Mouse (Mus musculus): ENCODE results near the gene Rasgrf1. TPM values are rescaled to one million over a fixed set of nuclear protein-coding genes. Genes with fewer than 3 reads are reported as not detected.

Rasgrf1 gene
- 0.71 and 0.90 TPM in 2 replicates for polyA plus RNA-seq (2012; rRNA removed)

DNA sequence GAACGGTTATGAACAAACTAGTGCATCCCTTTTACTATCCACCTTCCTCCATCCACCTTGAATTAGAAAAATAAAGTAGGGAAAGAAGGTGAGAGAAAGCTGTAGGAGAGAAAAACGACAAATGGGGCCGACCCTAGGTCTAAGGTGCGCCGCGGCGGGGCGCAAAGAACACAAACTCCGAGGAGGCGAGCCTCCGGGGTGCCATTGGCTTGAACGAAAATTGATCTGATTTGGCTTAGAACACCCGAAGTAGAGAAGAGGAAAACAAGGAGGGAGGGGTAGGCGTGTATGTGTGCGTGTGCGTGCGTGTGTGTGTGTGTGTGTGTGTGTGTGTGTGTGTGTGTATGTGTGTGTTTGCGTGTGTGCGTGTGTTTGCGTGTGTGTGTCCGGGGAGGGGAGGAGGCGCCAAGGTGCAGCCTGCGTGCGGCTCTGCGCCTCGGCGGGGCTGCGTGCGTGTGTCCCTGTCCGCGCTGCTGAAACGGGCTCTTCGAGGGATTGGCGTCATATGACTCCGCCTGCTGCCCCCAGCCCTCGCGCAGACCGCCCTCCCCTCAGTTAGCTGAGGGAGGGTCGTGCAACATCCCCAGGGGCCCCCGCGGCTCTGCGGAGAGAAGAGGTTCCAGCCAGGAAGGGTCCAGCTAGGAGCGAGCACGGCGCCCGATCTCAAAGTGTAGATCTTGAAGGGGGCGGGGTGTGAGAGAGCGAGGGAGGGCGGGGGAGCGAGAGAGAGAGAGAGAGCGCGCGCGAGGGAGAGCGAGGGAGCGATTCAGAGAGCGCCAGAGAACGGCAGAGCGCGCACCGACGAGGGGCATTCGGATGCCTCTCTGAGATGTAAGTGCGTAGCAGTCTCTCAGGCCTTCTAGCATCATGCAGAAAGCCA, at the start of gene Rasgrf1:
Gene Rasgrf1 (plus strand): TSS at position 778 of the 880 bp plus-strand sequence.
- Histone ChIP-seq H3K4me1 (ENCODE audit: control insufficient read depth, insufficient read depth, low read length) (peaks cover 3% of the 10 kb centered on the region), H3K4me3 (replicated peaks; ENCODE audit: extremely low read depth, low read depth, low read length) (peak within 1 kb of the TSS; percentile 28)
- peak; percentile 19 for DNase-seq
- no peak for TF ChIP-seq CTCF (IDR thresholded peaks at IDR 0.05; ENCODE audit: insufficient read depth, low read length)
- no peak for TF ChIP-seq POLR2A (IDR thresholded peaks at IDR 0.05; ENCODE audit: borderline replicate concordance, extremely low read depth, low read depth, low read length)
- 1% methylated on average over 64 of the region's 64 CpGs for WGBS

DNA sequence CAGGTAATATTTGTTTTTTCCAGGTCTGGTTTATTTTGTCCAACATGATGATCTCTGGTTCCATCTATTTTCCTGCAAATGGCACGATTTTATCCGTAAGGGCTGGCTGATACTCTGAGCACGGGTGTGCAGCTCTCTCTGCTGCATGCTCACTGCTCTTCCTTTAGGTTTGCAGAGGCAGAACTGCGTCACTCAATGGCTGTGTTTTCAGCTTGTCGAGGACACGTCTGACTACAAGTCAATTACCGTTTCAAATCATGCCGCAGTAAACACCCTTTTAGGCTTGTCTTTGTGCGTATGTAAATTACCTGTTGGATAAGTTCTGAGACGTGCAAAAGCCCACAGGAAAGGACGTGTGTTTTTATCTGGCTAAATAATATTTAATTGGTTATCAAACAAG, 49.6 kb upstream of the Rasgrf1 start:
- TF ChIP-seq CTCF (IDR thresholded peaks at IDR 0.05; ENCODE audit: insufficient read depth, low read length) (no peak), POLR2A (IDR thresholded peaks at IDR 0.05; ENCODE audit: borderline replicate concordance, extremely low read depth, low read depth, low read length) (no peak)
- H3K4me3 ChIP-seq (replicated peaks; ENCODE audit: extremely low read depth, low read depth, low read length) = no peak overlapping the region
- no peaks in the 10 kb centered on the region for H3K4me1 ChIP-seq (ENCODE audit: control insufficient read depth, insufficient read depth, low read length)
- WGBS = 70% methylated on average over 11 of the region's 11 CpGs
- no peak for DNase-seq

GRCm38 (mm10) chr9:89860584-89860983, 49.1 kb upstream of the Rasgrf1 start:
- DNase-seq = no peak
- no peak for TF ChIP-seq POLR2A (IDR thresholded peaks at IDR 0.05; ENCODE audit: borderline replicate concordance, extremely low read depth, low read depth, low read length)
- no peak for TF ChIP-seq CTCF (IDR thresholded peaks at IDR 0.05; ENCODE audit: insufficient read depth, low read length)
- no peak overlapping the region for H3K4me3 ChIP-seq (replicated peaks; ENCODE audit: extremely low read depth, low read depth, low read length)
- 62% methylated on average over 6 of the region's 6 CpGs for WGBS
- no peaks in the 10 kb centered on the region for H3K4me1 ChIP-seq (ENCODE audit: control insufficient read depth, insufficient read depth, low read length)

DNA sequence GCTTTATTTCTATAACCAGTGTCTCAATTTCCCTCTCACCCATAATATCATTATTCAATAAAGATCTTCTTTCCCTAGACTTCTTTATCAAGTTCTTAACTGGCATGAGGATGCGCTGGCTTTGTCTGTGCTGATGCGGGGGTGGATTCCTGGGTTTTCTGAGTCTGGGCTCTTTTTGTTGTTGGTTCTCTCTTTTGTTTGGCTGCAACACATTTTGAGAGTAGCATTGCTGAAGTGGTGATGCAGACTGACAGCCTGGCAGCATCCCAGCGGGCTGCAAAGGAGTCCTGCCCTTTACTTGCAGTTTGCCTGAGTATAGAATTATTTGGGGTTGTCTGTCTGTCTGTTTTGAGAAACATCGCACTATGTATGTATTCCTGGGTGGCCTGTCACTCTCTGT, 42.6 kb upstream of the Rasgrf1 start:
- WGBS = 57% methylated on average over 4 of the region's 4 CpGs
- TF ChIP-seq CTCF (IDR thresholded peaks at IDR 0.05; ENCODE audit: insufficient read depth, low read length) = no peak
- no peak for TF ChIP-seq POLR2A (IDR thresholded peaks at IDR 0.05; ENCODE audit: borderline replicate concordance, extremely low read depth, low read depth, low read length)

GRCm38 (mm10) chr9:89868093-89868729, 41.5 kb upstream of the Rasgrf1 start:
- 15% methylated on average over 16 of the region's 16 CpGs for WGBS
- no peak for TF ChIP-seq POLR2A (IDR thresholded peaks at IDR 0.05; ENCODE audit: borderline replicate concordance, extremely low read depth, low read depth, low read length)
- no peak for TF ChIP-seq CTCF (IDR thresholded peaks at IDR 0.05; ENCODE audit: insufficient read depth, low read length)
- no peaks in the 10 kb centered on the region for H3K4me1 ChIP-seq (ENCODE audit: control insufficient read depth, insufficient read depth, low read length)
- no peak overlapping the region for H3K4me3 ChIP-seq (replicated peaks; ENCODE audit: extremely low read depth, low read depth, low read length)
- DNase-seq = peak; percentile 16

More for the DNA sequence above, 42.6 kb upstream of the Rasgrf1 start:
- Histone ChIP-seq H3K4me1 (ENCODE audit: control insufficient read depth, insufficient read depth, low read length) (no peaks in the 10 kb centered on the region), H3K4me3 (replicated peaks; ENCODE audit: extremely low read depth, low read depth, low read length) (no peak overlapping the region)
- DNase-seq = no peak

DNA sequence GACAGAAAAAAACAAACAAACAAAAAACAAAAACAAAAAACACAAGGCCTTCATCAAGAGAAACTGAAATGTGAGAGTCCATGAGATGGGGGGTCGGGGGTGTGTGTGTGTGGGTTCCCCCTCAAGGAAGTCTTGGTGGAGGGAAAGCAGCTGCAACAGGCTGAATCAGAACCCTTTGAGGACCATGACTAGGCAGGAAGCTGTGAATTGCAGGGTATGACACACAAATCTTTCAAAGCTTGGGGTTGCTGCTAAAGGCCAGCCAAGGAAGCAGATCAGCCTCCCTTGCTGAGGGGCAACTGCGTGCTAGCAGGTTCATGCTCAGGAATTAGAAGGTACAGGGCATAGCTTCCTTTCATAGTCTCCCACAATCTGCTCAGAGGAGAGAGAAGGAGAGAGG, 40.1 kb upstream of the Rasgrf1 start:
- WGBS = 21% methylated on average over 2 of the region's 2 CpGs
- DNase-seq = no peak
- no peaks in the 10 kb centered on the region for H3K4me1 ChIP-seq (ENCODE audit: control insufficient read depth, insufficient read depth, low read length)
- TF ChIP-seq POLR2A (IDR thresholded peaks at IDR 0.05; ENCODE audit: borderline replicate concordance, extremely low read depth, low read depth, low read length) = no peak
- TF ChIP-seq CTCF (IDR thresholded peaks at IDR 0.05; ENCODE audit: insufficient read depth, low read length) = no peak
- H3K4me3 ChIP-seq (replicated peaks; ENCODE audit: extremely low read depth, low read depth, low read length) = no peak overlapping the region

GRCm38 (mm10) chr9:89870531-89871150, 39.1 kb upstream of the Rasgrf1 start:
- WGBS = 19% methylated on average over 8 of the region's 8 CpGs
- TF ChIP-seq CTCF (IDR thresholded peaks at IDR 0.05; ENCODE audit: insufficient read depth, low read length) (no peak), POLR2A (IDR thresholded peaks at IDR 0.05; ENCODE audit: borderline replicate concordance, extremely low read depth, low read depth, low read length) (no peak)
- DNase-seq = no peak
- H3K4me1 ChIP-seq (ENCODE audit: control insufficient read depth, insufficient read depth, low read length) = no peaks in the 10 kb centered on the region
- no peak overlapping the region for H3K4me3 ChIP-seq (replicated peaks; ENCODE audit: extremely low read depth, low read depth, low read length)

GRCm38 (mm10) chr9:89872137-89872536, 37.6 kb upstream of the Rasgrf1 start:
- no peaks in the 10 kb centered on the region for H3K4me1 ChIP-seq (ENCODE audit: control insufficient read depth, insufficient read depth, low read length)
- no peak for DNase-seq
- WGBS = 51% methylated on average over 6 of the region's 6 CpGs
- no peak overlapping the region for H3K4me3 ChIP-seq (replicated peaks; ENCODE audit: extremely low read depth, low read depth, low read length)
- TF ChIP-seq CTCF (IDR thresholded peaks at IDR 0.05; ENCODE audit: insufficient read depth, low read length) = no peak
- no peak for TF ChIP-seq POLR2A (IDR thresholded peaks at IDR 0.05; ENCODE audit: borderline replicate concordance, extremely low read depth, low read depth, low read length)

DNA sequence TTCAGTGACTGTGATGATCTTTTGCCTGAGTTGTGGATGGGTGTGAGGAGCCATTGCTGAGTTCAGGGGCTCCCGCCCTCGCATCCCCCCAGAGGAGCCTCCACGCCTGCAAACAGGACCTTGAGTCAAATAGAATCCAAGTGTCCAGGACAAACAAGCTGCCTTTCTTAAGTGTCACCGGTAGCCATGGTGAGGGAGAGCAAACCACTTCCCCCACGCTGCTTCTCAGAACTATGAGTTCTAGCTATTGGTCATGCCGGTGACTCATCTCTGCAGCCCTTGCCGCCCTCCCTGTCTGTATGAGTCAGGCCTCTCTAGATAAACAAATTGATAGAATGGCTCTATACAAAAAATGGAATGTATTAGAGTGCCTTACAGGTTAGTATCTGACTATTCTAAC, 35.3 kb upstream of the Rasgrf1 start:
- no peak for TF ChIP-seq POLR2A (IDR thresholded peaks at IDR 0.05; ENCODE audit: borderline replicate concordance, extremely low read depth, low read depth, low read length)
- TF ChIP-seq CTCF (IDR thresholded peaks at IDR 0.05; ENCODE audit: insufficient read depth, low read length) = no peak
- DNase-seq = no peak
- Histone ChIP-seq H3K4me1 (ENCODE audit: control insufficient read depth, insufficient read depth, low read length) (no peaks in the 10 kb centered on the region), H3K4me3 (replicated peaks; ENCODE audit: extremely low read depth, low read depth, low read length) (no peak overlapping the region)
- WGBS = 32% methylated on average over 7 of the region's 7 CpGs

Data from lung, adult 2 months (tissue).